Mouse (Mus musculus): ENCODE data around the gene Hnrnpa0. TPM values are rescaled to one million over a fixed set of nuclear protein-coding genes. Genes with fewer than 3 reads are reported as not detected.
"Not testable (repeated sequence)": the region's sequence is repeated elsewhere in the genome, so short reads cannot be mapped to it uniquely, and the experiment has no call there.

The Hnrnpa0 gene
- 100 to 1,000 TPM in 2 of 4 experiments, 10 to 100 TPM in 2; 91.1 to 119 (median 106) TPM for total RNA-seq (2022)

DNA sequence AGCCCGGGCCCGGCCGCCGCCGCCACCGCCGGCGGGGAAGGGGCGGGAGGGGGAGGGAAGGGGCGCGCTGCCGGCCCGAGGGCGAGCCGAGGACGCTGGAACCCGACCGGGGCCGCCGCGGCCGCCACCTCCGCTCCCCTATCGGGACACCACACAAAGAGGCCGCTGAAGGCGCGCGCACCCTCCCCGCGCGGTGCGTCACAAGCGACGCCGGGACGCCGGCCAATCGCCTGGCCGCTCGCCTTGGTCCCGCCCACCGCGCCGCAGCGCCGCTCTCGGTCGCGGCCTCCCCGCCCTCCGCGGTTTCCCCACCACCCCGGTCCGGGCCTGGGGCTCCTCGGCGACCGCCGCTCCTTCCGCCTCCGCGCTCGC lies at the start of gene Hnrnpa0:
Gene Hnrnpa0, minus strand, starts transcription at position 161 of the 372 bp plus-strand sequence.
- DNase-seq (ENCODE audit: low spot score in 2 of 2) = peak; percentile 83 to 92

GRCm38 (mm10) chr13:58177511-58178208 lies 49.3 kb upstream of the Hnrnpa0 start:
- peak; percentile 100 for DNase-seq (ENCODE audit: low spot score in 2 of 2)

DNA sequence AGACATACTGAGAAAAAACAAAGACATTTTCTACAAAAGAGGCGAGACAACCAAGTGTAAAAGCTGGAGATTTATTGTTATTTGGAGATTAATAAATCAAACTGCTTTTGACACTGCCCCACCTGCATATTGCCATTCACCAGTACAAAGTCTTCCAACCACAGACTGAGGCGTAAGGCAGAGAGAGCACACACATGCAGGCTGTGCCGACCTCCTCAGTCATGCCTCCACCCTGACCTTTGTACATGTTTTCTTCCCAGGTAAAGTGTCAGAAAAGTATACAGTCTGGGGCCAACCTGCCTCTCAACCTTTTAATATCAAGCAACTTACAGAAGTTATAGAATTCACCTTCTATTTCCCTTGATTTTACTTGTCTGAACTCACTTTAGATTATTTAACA lies 47.7 kb upstream of the Hnrnpa0 start:
- DNase-seq (ENCODE audit: low spot score in 2 of 2) = no peak

- no peak for DNase-seq (ENCODE audit: low spot score in 2 of 2)
Observed at GRCm38 (mm10) chr13:58168119-58168518, 39.8 kb upstream of the Hnrnpa0 start.

- no peak for DNase-seq (ENCODE audit: low spot score in 2 of 2)
Observed at GRCm38 (mm10) chr13:58163343-58163742, 35.0 kb upstream of the Hnrnpa0 start.

- DNase-seq (ENCODE audit: low spot score in 2 of 2) = no peak
Observed at GRCm38 (mm10) chr13:58160761-58161160, 32.4 kb upstream of the Hnrnpa0 start.

GRCm38 (mm10) chr13:58158099-58158912 lies 29.9 kb upstream of the Hnrnpa0 start:
- DNase-seq (ENCODE audit: low spot score in 2 of 2) = peak; percentile 82 to 91

- peak; percentile 68 to 71 for DNase-seq (ENCODE audit: low spot score in 2 of 2)
Observed at GRCm38 (mm10) chr13:58157447-58158098, 29.2 kb upstream of the Hnrnpa0 start, which contains the start of gene Idnk. Gene Idnk, plus strand, starts transcription at chr13:58157649.

- no peak for DNase-seq (ENCODE audit: low spot score in 2 of 2)
Observed at GRCm38 (mm10) chr13:58157036-58157435, 28.7 kb upstream of the Hnrnpa0 start.

DNA sequence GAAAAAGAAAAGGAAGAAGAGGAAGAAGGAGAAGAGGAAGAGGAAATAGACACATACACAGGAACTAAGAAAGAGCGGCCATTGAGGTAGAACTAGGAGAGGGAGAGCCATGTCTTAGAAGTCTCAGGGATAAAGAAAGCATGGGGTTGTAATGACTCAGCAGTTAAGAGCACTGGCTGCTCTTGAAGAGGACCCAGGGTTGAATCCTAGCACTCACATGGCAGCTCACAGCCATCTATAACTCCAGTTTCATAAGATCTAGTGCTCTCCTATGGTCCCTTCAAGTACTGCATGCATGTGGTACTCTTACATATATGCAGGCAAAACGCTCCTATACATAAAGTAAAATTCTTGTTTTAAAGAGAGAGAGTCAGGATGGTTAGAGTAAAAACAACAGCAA lies 27.7 kb upstream of the Hnrnpa0 start:
- no peak for DNase-seq (ENCODE audit: low spot score in 2 of 2)

DNA sequence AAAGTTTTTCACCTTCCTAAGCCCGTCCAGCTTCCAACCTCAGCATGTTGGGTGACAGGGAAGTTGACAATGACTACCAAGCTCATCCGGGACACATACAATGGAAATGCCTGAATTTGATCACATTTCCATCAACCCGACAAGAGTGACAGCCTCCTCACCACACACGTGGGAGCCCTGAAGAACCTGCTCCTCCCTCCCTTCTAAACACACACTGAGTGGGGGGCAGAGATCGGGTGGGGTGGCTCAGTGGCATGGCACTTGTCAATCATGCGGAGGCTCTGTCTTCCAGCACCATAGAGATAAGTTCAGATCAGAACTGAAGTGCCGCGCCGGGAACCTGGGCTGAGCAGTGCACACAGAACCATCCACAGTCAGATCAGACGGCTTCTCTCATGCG lies 22.1 kb upstream of the Hnrnpa0 start:
- no peak for DNase-seq (ENCODE audit: low spot score in 2 of 2)

DNA sequence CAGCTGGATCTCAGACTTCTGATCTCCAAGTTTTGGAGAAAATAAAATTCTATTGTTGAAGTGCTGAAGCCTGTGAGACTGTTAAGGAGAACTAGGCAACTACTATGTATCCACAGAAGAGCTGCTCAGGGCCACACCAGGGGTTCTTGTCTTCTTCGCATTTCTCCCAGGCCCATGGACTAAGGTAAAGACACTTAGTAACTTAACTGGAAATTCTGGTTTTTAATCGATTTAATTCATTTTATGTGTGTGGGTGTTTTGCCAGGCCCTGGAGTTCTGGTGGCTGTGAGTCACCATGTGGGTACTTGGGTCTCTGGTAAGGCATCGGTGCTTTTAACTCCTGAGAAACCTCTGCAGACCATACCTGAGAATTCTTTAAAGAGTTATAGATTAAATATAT lies 21.3 kb upstream of the Hnrnpa0 start:
- no peak for DNase-seq (ENCODE audit: low spot score in 2 of 2)

GRCm38 (mm10) chr13:58149033-58149558 lies 20.7 kb upstream of the Hnrnpa0 start:
- no peak for DNase-seq (ENCODE audit: low spot score in 2 of 2)

DNA sequence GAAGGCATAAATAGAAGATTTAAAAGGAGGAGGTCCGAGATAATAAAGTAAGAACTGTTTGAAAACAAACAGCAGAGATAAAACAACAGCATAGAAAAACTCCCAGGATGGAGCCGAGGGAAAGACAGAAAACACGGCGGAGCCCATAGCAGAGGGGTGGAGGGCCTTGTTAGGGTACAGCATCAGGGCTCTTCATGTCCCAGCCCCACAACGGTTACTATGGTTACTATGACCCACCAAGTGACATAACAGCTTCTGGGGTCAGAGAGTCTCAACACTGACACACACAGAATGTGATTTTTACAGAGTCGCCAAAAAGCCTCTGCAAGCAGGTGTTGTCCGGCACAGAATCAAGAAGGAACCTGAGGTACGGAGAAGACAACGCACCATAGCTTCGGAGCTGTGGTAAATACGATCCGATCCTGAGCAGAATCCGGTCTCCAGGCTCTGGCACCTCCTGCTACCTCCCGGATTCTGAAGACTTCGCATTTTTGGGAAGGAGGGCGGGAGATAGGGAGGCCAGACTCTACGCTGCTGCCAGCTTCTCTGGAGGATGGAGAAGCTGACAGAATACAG lies 20.0 kb upstream of the Hnrnpa0 start:
- DNase-seq (ENCODE audit: low spot score in 2 of 2) = peak in 1 of 2 experiments; percentile 31

DNA sequence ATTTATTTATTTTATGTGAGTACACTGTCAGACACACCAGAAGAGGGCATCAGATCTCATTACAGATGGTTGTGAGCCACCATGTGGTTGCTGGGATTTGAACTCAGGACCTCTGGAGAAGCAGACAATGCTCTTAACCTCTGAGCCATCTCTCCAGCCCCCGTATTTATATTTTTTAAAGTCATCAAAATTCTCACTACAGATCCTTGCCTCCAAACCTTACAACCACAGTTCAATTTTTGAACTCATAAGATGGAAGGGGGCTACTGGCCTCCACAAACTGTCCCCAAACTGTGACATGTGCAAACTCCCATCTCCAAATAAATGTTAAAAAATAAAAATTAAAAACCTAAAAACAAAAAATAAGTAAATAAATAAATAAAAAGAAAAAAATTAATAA lies 19.4 kb upstream of the Hnrnpa0 start:
- no peak for DNase-seq (ENCODE audit: low spot score in 2 of 2)

- not testable (repeated sequence) for DNase-seq (ENCODE audit: low spot score in 2 of 2)
Observed at GRCm38 (mm10) chr13:58146603-58147002, 18.2 kb upstream of the Hnrnpa0 start.

DNA sequence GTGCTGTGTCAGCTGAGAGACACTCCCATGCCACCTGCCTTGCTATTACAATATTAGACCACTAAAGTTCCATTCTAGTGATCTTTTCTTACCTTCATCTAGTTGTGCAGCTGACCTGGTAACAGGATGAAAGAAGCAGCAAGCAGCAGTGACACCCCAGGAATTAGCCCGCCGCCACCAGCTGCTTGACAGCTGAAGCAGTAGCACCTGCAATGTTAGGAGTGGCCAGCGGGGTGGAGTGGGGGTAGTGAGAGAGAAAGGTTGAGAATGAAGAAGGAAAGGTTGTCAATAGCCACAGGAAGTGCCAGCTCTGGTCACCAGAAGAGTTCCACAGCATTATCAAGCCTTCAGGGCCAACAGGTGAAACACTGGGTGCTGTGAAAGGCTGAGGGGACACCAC lies 3.3 kb upstream of the Hnrnpa0 start:
- DNase-seq (ENCODE audit: low spot score in 2 of 2) = no peak

DNA sequence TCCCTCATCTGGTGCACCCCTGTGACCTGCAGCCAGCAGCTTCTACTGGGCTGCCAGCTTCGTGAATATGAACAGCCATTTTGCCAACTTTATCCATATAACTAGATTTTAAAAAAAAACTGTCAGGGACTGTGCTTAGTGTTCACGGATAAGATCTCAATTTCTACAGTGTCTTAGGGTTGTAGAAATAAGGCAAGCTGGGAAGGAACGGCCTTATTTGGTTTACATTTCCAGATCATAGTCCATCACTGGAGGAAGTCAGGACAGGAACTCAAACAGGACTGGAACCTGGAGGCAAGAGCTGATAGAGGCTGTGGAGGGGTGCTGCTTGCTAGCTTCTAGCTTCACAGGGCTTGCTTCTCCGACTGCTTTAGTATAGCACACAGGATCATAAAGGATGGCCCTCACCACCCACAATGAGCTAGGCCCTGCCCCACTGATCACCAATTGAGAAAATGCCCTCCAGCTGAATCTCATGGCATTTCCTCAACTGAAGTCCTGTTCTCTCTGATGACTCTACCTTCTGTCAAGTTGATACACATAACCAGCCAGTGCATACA lies 1.4 kb upstream of the Hnrnpa0 start:
- DNase-seq (ENCODE audit: low spot score in 2 of 2) = no peak

GRCm38 (mm10) chr13:58128768-58129671 lies 664 bp upstream of the Hnrnpa0 start:
- peak; percentile 93 to 95 for DNase-seq (ENCODE audit: low spot score in 2 of 2)

DNA sequence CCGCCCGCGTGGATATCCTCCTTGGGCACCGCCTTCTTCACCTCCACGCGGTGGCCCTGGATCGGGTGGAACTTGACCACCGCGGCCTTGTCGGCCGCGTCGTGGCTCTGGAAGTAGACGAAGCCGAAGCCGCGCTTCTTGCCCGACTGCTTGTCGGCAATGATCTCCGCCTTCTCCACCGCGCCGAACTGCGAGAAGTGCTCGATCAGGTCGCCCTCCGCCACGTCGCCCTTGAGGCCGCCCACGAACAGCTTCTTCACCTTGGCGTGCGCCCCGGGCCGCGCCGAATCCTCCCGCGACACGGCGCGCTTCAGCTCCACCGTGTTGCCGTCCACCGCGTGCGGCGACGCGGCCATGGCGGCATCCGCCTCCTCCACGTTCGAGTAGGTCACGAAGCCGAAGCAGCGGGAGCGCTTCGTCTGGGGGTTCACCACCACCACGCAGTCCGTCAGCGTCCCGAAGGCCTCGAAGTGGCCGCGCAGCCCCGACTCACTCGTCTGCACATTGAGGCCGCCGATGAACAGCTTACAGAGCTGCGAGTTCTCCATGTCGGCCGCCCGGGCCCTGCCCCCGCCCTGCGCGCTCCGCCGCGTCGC lies 492 bp downstream of the Hnrnpa0 start:
- peak; percentile 57 to 70 for DNase-seq (ENCODE audit: low spot score in 2 of 2)

All from layer of hippocampus, adult 8-10 months (tissue).